Mouse (Mus musculus) liver, embryonic 16.5 days (tissue): ENCODE data around the gene Ogg1. TPM values are rescaled to one million over a fixed set of nuclear protein-coding genes. Genes with fewer than 3 reads are reported as not detected.

ENCODE experiments used
- ATAC-seq: fragments of 200-750 bp; cut with Nextera tagmentation; 2 replicates; pipeline ENCODE4 v1.8.0; 2017; ENCODE audit warnings: low read depth, mild to moderate bottlenecking, moderate number of reproducible peaks, moderate library complexity
- H3K27ac ChIP-seq: fragments of 300-500 bp; sonication (generic); 2 replicates; pipeline ENCODE4 v1.5.1; 2014; ENCODE audit warnings: mild to moderate bottlenecking, low read length
- H3K27me3 ChIP-seq: fragments of 300-500 bp; sonication (generic); 2 replicates; pipeline ENCODE4 v1.6.1; 2014; ENCODE audit warnings: low read depth, low read length, mixed read lengths; ENCODE audit not compliant: control insufficient read depth, insufficient read depth
- H3K36me3 ChIP-seq: fragments of 300-500 bp; sonication (generic); 2 replicates; pipeline ENCODE4 v1.6.1; 2014; ENCODE audit warnings: mild to moderate bottlenecking; ENCODE audit not compliant: control insufficient read depth, insufficient read depth
- H3K4me1 ChIP-seq: fragments of 300-500 bp; sonication (generic); 2 replicates; pipeline ENCODE4 v1.6.1; 2014; ENCODE audit warnings: low read depth, low read length, mixed read lengths; ENCODE audit not compliant: control insufficient read depth
- H3K4me2 ChIP-seq: fragments of 300-500 bp; sonication (generic); 2 replicates; pipeline ENCODE4 v1.6.1; 2014; ENCODE audit warnings: low read depth, low read length, mixed read lengths
- H3K4me3 ChIP-seq: fragments of 300-500 bp; sonication (generic); 2 replicates; pipeline ENCODE4 v1.5.1; 2014; ENCODE audit warnings: low read depth, mild to moderate bottlenecking, low read length
- H3K9ac ChIP-seq: fragments of 300-500 bp; sonication (generic); 2 replicates; pipeline ENCODE4 v1.6.1; 2014; ENCODE audit warnings: low read depth, low read length
- H3K9me3 ChIP-seq: fragments of 300-500 bp; sonication (generic); replicated peaks from 2 replicates; pipeline ENCODE4 v1.6.1; 2016; ENCODE audit warnings: low read length; ENCODE audit not compliant: control insufficient read depth
- WGBS: fragments of 180-500 bp; shearing (Covaris S2); extraction: QIAGEN DNeasy Blood & Tissue Kit; methylation state at CpG from one replicate; pipeline ENCODE4 v1.1.7; 2014; ENCODE audit not compliant: insufficient replicate concordance; 5-methylcytosine and 5-hydroxymethylcytosine counted together
- polyA plus RNA-seq: library from polyadenylated mRNA; unstranded; fragments of >200 nt; fragmentation: Nextera tagmentation; extraction: Ambion mirVana; gene quantifications from 2 replicates; pipeline ENCODE4 v1.2.1, GENCODE M21; 2015

Gene Ogg1
- 4.4 and 5.0 TPM in 2 replicates for polyA plus RNA-seq

- Histone ChIP-seq H3K27ac (peak within 1 kb of the TSS; percentile 90), H3K4me2 (peak within 1 kb of the TSS; percentile 95), H3K4me3 (peak within 1 kb of the TSS; percentile 70), H3K4me1 (peaks cover 25% of the 10 kb centered on the region), H3K36me3 (peaks cover 33% of the 10 kb centered on the region), H3K27me3 (no peaks in the 10 kb centered on the region), H3K9me3 (no peaks in the 10 kb centered on the region), H3K9ac (peak within 1 kb of the TSS; percentile 77)
- ATAC-seq, result peak; percentile 95
- under 1% methylated on average over 52 of the region's 52 CpGs for WGBS
Observed at GRCm38 (mm10) chr6:113326533-113327315, at the start of gene Ogg1. Gene Ogg1, plus strand, starts transcription at chr6:113326972.

- H3K27me3 ChIP-seq, result peaks cover 30% of the 10 kb centered on the region
- WGBS, result 56% methylated on average over 6 of the region's 6 CpGs
- no peaks in the 10 kb centered on the region for H3K4me1 ChIP-seq
- no peak overlapping the region for H3K4me3 ChIP-seq
- H3K27ac ChIP-seq, result no peak overlapping the region
- no peak overlapping the region for H3K4me2 ChIP-seq
- no peaks in the 10 kb centered on the region for H3K36me3 ChIP-seq
- no peaks in the 10 kb centered on the region for H3K9me3 ChIP-seq
- ATAC-seq, result no peak
- H3K9ac ChIP-seq, result no peak overlapping the region
Observed at GRCm38 (mm10) chr6:113281676-113282075, 45.1 kb upstream of the Ogg1 start.

- WGBS, result 3% methylated on average over 37 of the region's 37 CpGs
- Histone ChIP-seq H3K9me3 (no peaks in the 10 kb centered on the region), H3K36me3 (no peaks in the 10 kb centered on the region), H3K27ac (no peak within 1 kb of the TSS), H3K4me3 (no peak within 1 kb of the TSS), H3K9ac (no peak within 1 kb of the TSS), H3K27me3 (peaks cover 30% of the 10 kb centered on the region), H3K4me1 (no peaks in the 10 kb centered on the region), H3K4me2 (no peak within 1 kb of the TSS)
- ATAC-seq, result no peak
Observed at GRCm38 (mm10) chr6:113282101-113282802, 44.5 kb upstream of the Ogg1 start, which contains the start of gene Cpne9. Gene Cpne9, plus strand, starts transcription at chr6:113282307.

- no peaks in the 10 kb centered on the region for H3K9me3 ChIP-seq
- ATAC-seq, result no peak
- H3K27me3 ChIP-seq, result peaks cover 30% of the 10 kb centered on the region
- no peaks in the 10 kb centered on the region for H3K36me3 ChIP-seq
- no peak overlapping the region for H3K4me3 ChIP-seq
- no peak overlapping the region for H3K27ac ChIP-seq
- WGBS, result 5% methylated on average over 22 of the region's 22 CpGs
- H3K4me1 ChIP-seq, result no peaks in the 10 kb centered on the region
- no peak overlapping the region for H3K4me2 ChIP-seq
- no peak overlapping the region for H3K9ac ChIP-seq
Observed at GRCm38 (mm10) chr6:113282969-113283368, 43.8 kb upstream of the Ogg1 start.

GRCm38 (mm10) chr6:113283500-113283899 is 43.3 kb upstream of the Ogg1 start:
- H3K4me3 ChIP-seq, result no peak overlapping the region

GRCm38 (mm10) chr6:113284931-113285330 is 41.8 kb upstream of the Ogg1 start:
- H3K27me3 ChIP-seq, result peaks cover 30% of the 10 kb centered on the region
- ATAC-seq, result no peak

More at GRCm38 (mm10) chr6:113283500-113283899, 43.3 kb upstream of the Ogg1 start:
- Histone ChIP-seq H3K36me3 (no peaks in the 10 kb centered on the region), H3K9ac (no peak overlapping the region), H3K4me2 (no peak overlapping the region), H3K4me1 (no peaks in the 10 kb centered on the region), H3K9me3 (no peaks in the 10 kb centered on the region), H3K27me3 (peaks cover 30% of the 10 kb centered on the region), H3K27ac (no peak overlapping the region)
- no peak for ATAC-seq
- 11% methylated on average over 6 of the region's 6 CpGs for WGBS

GRCm38 (mm10) chr6:113286316-113286715 is 40.5 kb upstream of the Ogg1 start:
- no peaks in the 10 kb centered on the region for H3K9me3 ChIP-seq
- H3K9ac ChIP-seq, result no peak overlapping the region
- peaks cover 30% of the 10 kb centered on the region for H3K27me3 ChIP-seq
- WGBS, result 35% methylated on average over 1 of the region's 1 CpGs
- no peaks in the 10 kb centered on the region for H3K4me1 ChIP-seq
- no peak for ATAC-seq
- no peaks in the 10 kb centered on the region for H3K36me3 ChIP-seq
- H3K4me2 ChIP-seq, result no peak overlapping the region
- no peak overlapping the region for H3K4me3 ChIP-seq
- no peak overlapping the region for H3K27ac ChIP-seq

More at GRCm38 (mm10) chr6:113284931-113285330, 41.8 kb upstream of the Ogg1 start:
- Histone ChIP-seq H3K36me3 (no peaks in the 10 kb centered on the region), H3K4me3 (no peak overlapping the region), H3K9me3 (no peaks in the 10 kb centered on the region), H3K9ac (no peak overlapping the region), H3K4me2 (no peak overlapping the region), H3K27ac (no peak overlapping the region), H3K4me1 (no peaks in the 10 kb centered on the region)
- WGBS, result 47% methylated on average over 3 of the region's 3 CpGs

GRCm38 (mm10) chr6:113287236-113287635 is 39.5 kb upstream of the Ogg1 start:
- Histone ChIP-seq H3K9me3 (no peaks in the 10 kb centered on the region), H3K27ac (no peak overlapping the region), H3K36me3 (no peaks in the 10 kb centered on the region), H3K4me1 (no peaks in the 10 kb centered on the region), H3K4me3 (no peak overlapping the region), H3K27me3 (peaks cover 24% of the 10 kb centered on the region), H3K4me2 (no peak overlapping the region), H3K9ac (no peak overlapping the region)
- no peak for ATAC-seq
- 38% methylated on average over 4 of the region's 4 CpGs for whole genome bisulfite sequencing

- Histone ChIP-seq H3K27ac (no peak overlapping the region), H3K4me3 (no peak overlapping the region), H3K36me3 (no peaks in the 10 kb centered on the region), H3K9me3 (no peaks in the 10 kb centered on the region), H3K4me1 (no peaks in the 10 kb centered on the region), H3K27me3 (peaks cover 3% of the 10 kb centered on the region), H3K4me2 (no peak overlapping the region), H3K9ac (no peak overlapping the region)
- ATAC-seq, result no peak
- WGBS, result 82% methylated on average over 15 of the region's 15 CpGs
Observed at GRCm38 (mm10) chr6:113289346-113289745, 37.4 kb upstream of the Ogg1 start.
